Mouse (Mus musculus) embryonic fibroblast, embryonic 13.5 days (primary cell): ENCODE measurements around the gene Slc5a5. TPM values are rescaled to one million over a fixed set of nuclear protein-coding genes. Genes with fewer than 3 reads are reported as not detected.

Experiments
- H3K27ac ChIP-seq: 2 replicates; pipeline ENCODE4 v1.5.1; 2012; ENCODE audit warnings: low read length, control low read depth, inconsistent platforms; ENCODE audit not compliant: insufficient read depth
- H3K4me1 ChIP-seq: 2 replicates; pipeline ENCODE4 v1.6.1; 2011; ENCODE audit warnings: low read length; ENCODE audit not compliant: control insufficient read depth, insufficient read depth
- H3K4me3 ChIP-seq: 2 replicates; pipeline ENCODE4 v1.5.1; 2011; ENCODE audit warnings: mild to moderate bottlenecking, control low read depth, low read length; ENCODE audit not compliant: insufficient read depth
- CTCF ChIP-seq: IDR thresholded peaks from 2 replicates; pipeline ENCODE4 v1.5.1; 2011; ENCODE audit warnings: mild to moderate bottlenecking, control low read depth, low read length, moderate library complexity, borderline replicate concordance; ENCODE audit not compliant: insufficient read depth
- POLR2A ChIP-seq: IDR thresholded peaks from 2 replicates; pipeline ENCODE4 v1.6.1; 2011; ENCODE audit warnings: low read depth, mild to moderate bottlenecking, control low read depth, low read length, moderate library complexity
- polyA plus RNA-seq: library from polyadenylated mRNA; stranded (reverse); fragments of >200 nt; gene quantifications from 2 replicates; pipeline ENCODE4 v1.2.4, GENCODE M21; 2011; ENCODE audit warnings: low read depth; ENCODE audit not compliant: missing spikeins, insufficient read length

Gene Slc5a5
- polyA plus RNA-seq, 1 experiment, result 0.30 TPM

GRCm38 (mm10) chr8:70857516-70857915 is 35.0 kb downstream of the Slc5a5 start:
- Histone ChIP-seq H3K4me1 (no peaks in the 10 kb centered on the region), H3K4me3 (no peak overlapping the region), H3K27ac (no peak overlapping the region)
- TF ChIP-seq POLR2A, result no peak
- no peak for TF ChIP-seq CTCF

- TF ChIP-seq CTCF (no peak), POLR2A (0 out of 2 replicates have a peak, but pooled peaks have one; percentile 42)
- H3K27ac ChIP-seq, result no peak overlapping the region
Measured at GRCm38 (mm10) chr8:70856541-70857197, 35.9 kb downstream of the Slc5a5 start.

GRCm38 (mm10) chr8:70856028-70856427 is 36.5 kb downstream of the Slc5a5 start:
- TF ChIP-seq CTCF (no peak), POLR2A (no peak)
- Histone ChIP-seq H3K4me1 (no peaks in the 10 kb centered on the region), H3K27ac (no peak overlapping the region), H3K4me3 (no peak overlapping the region)

More at GRCm38 (mm10) chr8:70856541-70857197, 35.9 kb downstream of the Slc5a5 start:
- Histone ChIP-seq H3K4me1 (no peaks in the 10 kb centered on the region), H3K4me3 (peak overlapping the region; percentile 23)

GRCm38 (mm10) chr8:70853863-70854262 is 38.7 kb downstream of the Slc5a5 start:
- TF ChIP-seq CTCF (no peak), POLR2A (no peak)
- Histone ChIP-seq H3K4me1 (no peaks in the 10 kb centered on the region), H3K27ac (no peak overlapping the region), H3K4me3 (no peak overlapping the region)

- TF ChIP-seq POLR2A, result no peak
- H3K27ac ChIP-seq, result no peak overlapping the region
- H3K4me1 ChIP-seq, result no peaks in the 10 kb centered on the region
- H3K4me3 ChIP-seq, result no peak overlapping the region
Measured at GRCm38 (mm10) chr8:70852595-70853231, 39.8 kb downstream of the Slc5a5 start.

GRCm38 (mm10) chr8:70851837-70852236 is 40.7 kb downstream of the Slc5a5 start:
- no peak overlapping the region for H3K4me3 ChIP-seq
- H3K4me1 ChIP-seq, result no peaks in the 10 kb centered on the region
- TF ChIP-seq CTCF, result no peak
- no peak for TF ChIP-seq POLR2A
- no peak overlapping the region for H3K27ac ChIP-seq

- no peak for TF ChIP-seq POLR2A
- no peak for TF ChIP-seq CTCF
- Histone ChIP-seq H3K27ac (no peak overlapping the region), H3K4me3 (no peak overlapping the region)
Measured at GRCm38 (mm10) chr8:70850947-70851346, 41.6 kb downstream of the Slc5a5 start.

GRCm38 (mm10) chr8:70850132-70850845 is 42.3 kb downstream of the Slc5a5 start:
- TF ChIP-seq POLR2A (no peak), CTCF (no peak)

More at GRCm38 (mm10) chr8:70850947-70851346, 41.6 kb downstream of the Slc5a5 start:
- H3K4me1 ChIP-seq, result no peaks in the 10 kb centered on the region

GRCm38 (mm10) chr8:70849333-70849990 is 43.1 kb downstream of the Slc5a5 start:
- no peak overlapping the region for H3K4me3 ChIP-seq
- H3K27ac ChIP-seq, result no peak overlapping the region
- no peak for TF ChIP-seq CTCF
- TF ChIP-seq POLR2A, result no peak
- no peaks in the 10 kb centered on the region for H3K4me1 ChIP-seq

More at GRCm38 (mm10) chr8:70850132-70850845, 42.3 kb downstream of the Slc5a5 start:
- no peak overlapping the region for H3K27ac ChIP-seq
- no peak overlapping the region for H3K4me3 ChIP-seq
- no peaks in the 10 kb centered on the region for H3K4me1 ChIP-seq
